Mouse (Mus musculus) heart, postnatal 10 days (tissue): ENCODE results near the gene Cd300lg. TPM values are rescaled to one million over a fixed set of nuclear protein-coding genes. Genes with fewer than 3 reads are reported as not detected.
A peak's percentile ranks its signal among the peaks of the same experiment; 100 is the strongest.

Experiments used
- DNase-seq, 2 experiments: peaks; one replicate each; pipeline ENCODE4 v3.0.0; 2021
- intact Hi-C: fragments of 180-260 bp; cut with DNase I; formaldehyde crosslinking; loops from one replicate; pipeline ENCODE4 v1.15.1; 2025
- total RNA-seq, 2 experiments: library from RNA; stranded (reverse); gene quantifications; 2 replicates each; pipeline ENCODE4 v1.2.3; 2021

Cd300lg gene
- total RNA-seq, 2 experiments from 2014 or later = 64.4 to 75.9 TPM

DNA sequence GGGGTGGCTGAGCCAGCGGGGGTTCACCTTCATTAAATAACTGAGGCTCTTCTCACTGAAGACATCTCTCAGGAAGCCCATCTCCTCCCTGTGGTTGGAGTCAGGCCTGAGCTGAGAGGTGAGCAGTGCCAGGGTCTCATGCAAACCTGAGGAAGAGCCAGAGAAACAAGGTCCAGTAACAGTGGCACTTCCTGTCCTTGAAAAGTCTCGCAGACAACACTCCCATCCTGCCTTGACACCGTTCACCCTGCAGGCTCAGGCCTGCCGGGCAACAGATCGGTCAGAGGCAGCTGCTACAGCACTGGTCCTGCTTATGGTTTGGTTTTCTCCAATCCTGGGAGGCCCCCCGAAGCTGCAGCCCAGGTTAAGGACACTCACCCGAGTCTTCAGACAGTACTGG lies 16.0 kb upstream of the Cd300lg start:
- intact Hi-C loops = no loop called here
- DNase-seq = no peak

DNA sequence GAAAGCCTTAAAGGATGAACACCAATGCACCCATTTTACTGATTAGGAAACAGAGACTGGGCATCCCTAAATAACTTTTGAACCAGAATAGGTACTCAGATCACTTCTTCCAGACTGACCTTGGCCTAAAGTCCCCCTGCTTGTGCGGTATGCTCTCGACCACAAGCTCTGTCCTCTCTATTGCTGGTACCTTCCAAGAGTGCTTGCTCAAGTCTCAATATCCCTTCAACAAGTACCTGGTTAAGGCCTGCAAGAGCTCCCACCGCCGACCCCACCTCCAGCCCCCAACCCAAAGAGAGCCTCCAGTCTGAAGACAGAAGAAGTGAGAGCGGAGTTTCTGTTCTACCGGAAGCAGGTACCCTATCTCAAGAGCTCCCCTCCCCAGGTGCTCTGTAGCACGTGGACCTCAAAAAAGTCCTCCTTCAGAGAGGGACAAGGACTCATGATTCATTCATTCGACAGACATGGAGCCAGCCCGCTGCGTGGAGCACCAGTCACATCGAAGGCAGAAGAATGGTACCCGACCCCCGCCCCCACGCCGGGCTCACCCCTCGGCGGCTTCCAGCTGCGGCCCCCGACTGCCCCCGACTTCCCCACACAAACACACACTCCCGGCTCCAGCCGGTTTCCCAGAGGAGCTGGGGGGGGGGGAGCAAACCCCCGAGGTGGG lies 15.2 kb upstream of the Cd300lg start:
- intact Hi-C loops = no loop called here
- DNase-seq = no peak

DNA sequence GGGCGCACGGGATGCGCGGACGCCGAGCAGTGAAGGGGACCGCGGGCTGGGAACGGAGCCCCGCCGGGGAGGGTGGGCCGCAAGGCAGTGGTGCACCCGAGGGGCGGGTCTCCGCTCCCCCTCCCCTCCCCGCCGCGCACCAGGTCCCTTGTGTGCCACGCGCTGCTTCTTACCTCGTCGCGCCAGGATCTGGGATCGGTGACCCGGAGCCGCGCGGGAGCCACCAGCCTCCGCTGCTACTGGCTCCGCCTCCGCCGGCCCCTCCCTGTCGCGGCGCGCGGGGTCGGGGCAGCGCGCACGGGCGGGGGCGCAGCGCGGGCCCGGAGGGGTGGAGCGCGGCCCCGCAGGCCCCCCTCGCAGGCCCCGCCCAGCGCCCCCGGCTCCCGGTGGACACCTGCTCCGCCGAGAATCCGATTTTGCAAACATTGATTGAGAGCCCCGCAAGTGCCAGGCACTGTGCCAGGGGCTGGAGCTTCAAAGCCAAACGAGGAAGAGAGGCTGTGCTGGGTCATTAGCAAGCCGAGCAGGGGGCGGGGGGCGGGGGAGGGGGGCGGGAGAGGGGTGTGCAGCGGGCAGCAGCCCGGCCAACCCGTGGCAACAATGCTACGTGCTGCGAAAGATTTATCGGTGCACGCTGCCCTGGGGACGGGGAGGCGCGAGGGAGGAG lies 14.5 kb upstream of the Cd300lg start:
- intact Hi-C loops = no loop called here
- peak; percentile 69 to 71 for DNase-seq

DNA sequence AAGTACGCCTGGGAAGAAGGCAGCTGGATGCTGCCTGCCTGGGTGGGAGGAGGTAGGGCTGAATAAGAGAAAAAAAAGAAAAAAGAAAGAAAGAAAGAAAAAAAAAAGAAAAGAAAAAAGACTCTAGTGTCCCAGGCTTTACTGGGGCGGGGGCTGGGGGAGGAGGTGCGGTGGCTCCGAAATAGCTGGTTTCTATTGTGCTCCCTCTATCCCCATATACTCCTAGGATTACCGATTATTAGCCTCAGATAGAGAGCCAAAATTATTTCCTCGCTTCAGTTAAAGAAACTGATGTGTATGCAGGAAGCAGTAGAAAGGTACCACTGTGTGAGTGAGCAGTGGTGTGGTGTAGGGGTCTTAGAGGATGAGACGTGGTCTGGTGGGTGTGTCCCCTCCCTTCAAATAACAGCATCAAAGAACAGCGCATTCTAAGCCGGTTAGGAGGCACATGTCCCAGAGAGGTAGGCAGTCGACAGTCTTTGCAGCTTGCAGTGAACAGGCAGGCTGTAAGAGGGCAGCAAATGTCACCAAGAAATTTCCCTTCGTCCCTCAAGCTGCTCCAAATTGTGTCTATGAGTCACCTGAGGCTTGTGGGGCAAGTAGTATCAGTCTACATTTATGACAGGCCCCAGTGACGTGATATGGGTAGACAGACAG lies 13.8 kb upstream of the Cd300lg start:
- intact Hi-C loops = no loop called here
- no peak for DNase-seq

DNA sequence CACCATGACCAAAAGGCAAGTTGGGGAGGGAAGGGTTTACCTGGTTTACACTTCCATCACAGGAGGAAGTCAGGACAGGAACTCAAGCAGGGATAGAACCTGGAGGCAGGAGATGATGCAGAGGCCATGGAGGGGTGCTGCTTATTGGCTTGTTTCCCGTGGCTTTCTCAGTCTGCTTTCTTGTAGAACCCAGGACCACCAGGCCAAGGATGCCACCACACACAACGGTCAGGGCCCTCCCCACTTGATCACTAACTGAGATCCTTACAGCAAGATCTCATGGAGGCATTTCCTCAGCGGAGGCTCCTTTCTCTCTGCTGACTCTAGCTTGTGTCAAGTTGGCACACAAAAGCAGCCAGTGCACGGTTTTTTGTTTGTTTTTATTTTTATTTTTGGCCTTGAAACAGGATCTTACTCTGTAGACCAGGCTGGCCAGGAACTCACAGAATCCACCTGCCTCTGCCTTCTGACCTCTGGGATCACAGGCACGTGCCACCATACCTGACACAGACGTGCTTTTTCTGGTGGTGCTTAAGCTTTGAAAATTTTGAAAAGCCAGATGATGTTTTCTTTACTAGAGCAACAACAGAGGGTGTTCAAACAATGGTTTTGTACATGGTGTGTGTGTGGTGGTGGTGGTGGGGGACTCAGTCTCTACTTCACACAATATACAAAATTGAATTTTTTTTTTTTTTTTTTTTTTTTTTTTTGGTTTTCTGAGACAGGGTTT lies 13.1 kb upstream of the Cd300lg start, which contains the start of gene Mpp3:
Gene Mpp3 (minus strand): TSS at position 375 of the 730 bp plus-strand sequence.
- intact Hi-C loops = no loop called here
- no peak for DNase-seq

DNA sequence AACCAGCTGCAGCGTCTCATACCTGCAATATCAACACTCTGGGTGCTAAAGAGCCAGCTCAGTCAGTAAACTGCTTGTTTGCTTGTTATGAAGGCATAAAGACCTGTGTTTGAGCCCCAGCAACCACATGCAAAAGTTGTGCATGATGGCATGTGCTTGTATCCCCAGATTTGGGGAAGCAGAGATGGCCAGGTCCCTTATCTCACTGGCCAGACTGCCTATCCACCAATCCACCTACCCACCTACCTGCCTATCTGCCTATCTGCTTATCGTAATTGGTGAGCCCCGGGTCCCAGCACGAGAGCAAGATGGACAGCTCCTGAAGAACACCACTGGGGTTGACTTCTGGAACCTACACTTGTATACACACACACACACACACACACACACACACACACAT lies 12.0 kb upstream of the Cd300lg start:
- intact Hi-C loops = no loop called here
- no peak for DNase-seq

DNA sequence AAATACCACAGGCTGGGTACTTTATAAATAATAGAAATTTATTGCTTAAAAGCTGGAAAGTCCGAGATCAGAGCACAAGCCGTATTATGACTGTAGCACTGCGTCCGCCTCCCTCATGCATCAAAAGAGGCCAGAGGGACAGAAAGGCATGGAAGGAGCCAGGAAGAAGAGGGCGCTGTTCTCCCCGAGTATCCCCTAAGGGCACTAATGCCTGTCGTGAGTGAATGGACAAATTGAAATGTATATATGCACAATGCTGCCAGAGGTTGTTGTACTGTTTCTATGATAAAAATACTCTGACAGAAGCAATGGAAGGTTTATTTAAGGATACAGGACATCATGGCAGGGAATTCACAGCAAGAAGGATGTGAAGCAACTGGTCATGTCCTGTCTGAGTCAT lies 11.3 kb upstream of the Cd300lg start:
- intact Hi-C loops = no loop called here
- DNase-seq = no peak

DNA sequence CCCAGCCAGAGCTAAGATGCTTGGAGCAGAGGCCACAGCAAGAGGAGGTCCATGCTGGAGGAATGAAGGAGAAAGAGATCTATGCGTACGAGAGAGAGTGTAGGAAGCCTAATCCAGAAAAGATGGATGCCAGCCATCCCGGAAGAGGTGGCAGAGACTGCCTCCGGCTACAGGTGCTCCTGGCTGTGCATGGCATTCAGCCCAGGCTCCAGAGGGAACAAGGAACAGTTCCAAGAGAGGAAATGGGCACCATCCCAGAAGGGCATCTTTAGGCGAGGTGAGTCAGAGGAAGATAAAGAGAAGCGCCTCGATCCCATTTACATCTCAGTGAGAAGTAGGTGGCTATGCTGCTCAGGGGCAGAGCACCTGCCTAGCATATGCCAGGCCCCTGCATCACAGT lies 10.2 kb upstream of the Cd300lg start:
- no peak for DNase-seq
- intact Hi-C loops = no loop called here

DNA sequence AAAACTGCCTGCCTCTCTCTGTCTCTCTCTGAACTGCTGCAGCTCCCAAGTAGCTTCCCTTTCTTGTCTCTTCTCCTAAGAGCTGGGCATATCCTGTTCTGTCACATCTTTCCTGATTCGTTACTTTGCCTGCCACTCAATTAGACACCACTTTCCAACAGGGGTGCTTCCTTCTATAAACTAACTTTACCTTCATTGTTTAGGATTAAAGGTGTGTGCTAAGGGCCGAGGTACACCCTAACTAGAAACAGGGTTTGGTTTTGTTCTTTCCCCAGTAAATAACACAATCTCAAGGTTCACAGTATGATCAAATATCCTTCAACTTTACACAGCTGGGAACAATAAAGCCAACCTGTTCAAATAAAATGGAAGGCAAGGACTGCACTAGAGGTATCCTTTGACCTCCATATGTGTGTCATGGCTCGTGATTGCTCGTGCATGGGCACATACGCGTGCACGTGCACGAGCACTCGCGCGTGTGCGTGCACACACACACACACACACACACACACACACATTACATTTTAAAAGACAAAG lies 8.2 kb upstream of the Cd300lg start:
- no peak for DNase-seq
- intact Hi-C loops = no loop called here

DNA sequence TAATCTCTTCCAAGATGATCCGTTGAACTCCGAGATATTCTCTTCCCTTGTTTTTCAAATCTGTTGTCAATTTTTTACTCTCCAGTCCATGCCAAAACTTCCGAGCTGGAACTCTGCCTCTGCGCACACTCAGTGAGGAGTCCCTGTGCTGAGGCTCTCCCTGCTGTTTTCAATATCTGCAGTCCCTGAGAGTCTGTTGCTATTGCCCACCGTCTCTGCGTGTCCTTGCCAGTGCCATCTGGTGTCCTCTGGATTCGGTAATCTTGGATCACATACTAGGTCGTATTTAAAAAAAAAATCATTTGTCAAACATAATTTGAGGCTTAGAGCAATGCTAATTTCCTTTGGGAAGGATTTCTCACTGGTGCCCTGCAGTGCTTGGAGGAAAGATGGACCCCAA lies 6.4 kb upstream of the Cd300lg start:
- no peak for DNase-seq
- intact Hi-C loops = no loop called here

DNA sequence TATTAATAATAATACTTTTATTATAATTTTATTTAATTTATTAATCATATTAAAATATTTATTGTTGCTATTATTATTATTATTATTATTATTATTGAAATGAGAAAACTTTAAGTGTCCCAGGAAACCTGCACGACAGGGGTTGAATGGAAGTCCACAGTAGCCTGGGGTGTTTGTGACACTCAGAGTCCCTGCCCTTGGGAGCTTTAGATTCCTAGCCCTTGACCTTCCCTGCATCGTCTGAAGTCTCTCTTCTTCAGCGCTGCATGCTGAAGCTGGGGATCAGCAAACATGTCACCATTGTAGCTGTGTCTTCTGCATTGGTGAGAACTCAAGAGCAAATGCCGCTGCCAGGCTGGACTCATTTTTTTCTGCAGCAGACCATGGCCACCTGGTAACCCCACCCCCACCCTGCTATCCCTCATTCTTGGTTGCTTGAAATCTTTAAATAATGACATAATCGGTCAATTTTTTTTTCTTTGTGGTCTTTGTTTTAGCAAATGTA lies 5.8 kb upstream of the Cd300lg start:
- DNase-seq = no peak
- intact Hi-C loops = no loop called here

DNA sequence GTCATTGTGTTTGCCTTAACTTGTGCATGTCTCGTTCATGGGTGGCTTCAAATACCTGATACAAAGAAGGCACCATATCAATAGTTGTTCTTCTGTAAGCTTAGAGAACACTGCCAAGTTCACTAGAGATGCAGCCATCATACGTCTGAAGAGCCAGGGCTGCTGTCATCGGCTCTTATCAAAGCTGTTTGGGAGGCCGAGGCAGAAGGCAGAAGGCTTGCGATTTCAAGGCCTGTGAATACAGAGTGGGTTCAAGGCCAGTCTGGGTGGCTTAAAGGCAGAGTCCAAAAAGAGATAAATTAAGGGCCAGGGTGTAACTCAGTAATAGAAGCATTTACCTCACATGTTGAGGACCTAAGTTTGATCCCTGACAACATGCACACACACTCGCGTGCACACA lies 5.0 kb upstream of the Cd300lg start:
- DNase-seq = no peak
- intact Hi-C loops = no loop called here

DNA sequence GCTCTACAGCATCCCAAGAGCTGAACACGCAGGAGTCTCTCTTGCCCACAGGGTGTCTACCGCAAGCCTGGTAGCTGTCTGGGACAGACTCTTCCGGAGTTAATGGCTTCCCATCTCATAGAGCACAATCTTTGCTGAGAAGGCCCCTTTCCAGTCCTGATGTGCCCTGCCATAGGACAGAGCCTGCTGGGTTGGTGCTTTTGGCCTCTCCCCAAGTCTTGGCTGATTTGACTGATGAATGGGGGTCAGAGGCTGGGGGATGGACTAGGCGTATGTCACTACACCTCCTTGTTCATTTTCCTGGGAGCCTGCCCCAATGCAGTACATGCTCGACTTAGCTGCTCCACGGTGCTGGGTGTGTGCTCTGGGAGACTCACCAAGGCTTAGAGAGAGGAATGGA lies 3.5 kb upstream of the Cd300lg start:
- DNase-seq = no peak
- intact Hi-C loops = no loop called here

DNA sequence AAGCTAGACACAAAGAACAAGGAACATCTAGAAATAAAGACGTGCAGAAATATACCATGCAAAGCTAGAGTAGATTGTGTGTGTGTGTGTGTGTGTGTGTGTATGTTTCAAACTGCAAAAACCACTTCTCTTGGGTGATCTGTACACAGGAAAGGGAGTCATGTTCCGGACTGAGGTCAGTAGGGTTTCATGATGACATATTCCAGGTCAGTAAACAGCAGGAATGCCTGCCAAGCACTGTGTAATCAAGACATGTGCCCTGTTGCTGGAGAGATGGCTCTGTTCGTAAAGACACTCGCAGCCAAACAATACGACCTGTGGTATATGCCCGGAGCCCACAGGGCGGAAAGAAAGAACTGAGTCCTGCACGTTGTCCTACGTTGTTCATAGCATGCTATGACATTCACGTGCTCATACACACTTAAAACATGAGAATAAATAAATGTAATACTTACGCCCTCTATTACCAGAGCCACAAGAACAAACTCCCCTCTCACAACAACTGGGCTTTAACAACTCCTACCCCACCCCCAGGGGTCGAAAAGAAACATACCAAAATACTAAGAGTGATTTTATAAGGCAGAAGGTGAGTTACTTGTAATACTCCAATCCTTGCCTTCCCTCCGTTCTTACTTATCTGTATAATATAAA lies 1.7 kb upstream of the Cd300lg start:
- peak in 1 of 2 experiments; percentile 40 for DNase-seq
- intact Hi-C loops = loop anchor here (1.0 to 5.0 kb wide), 2 partner anchors 53 to 122 kb away; no protein-coding TSS in a partner anchor

DNA sequence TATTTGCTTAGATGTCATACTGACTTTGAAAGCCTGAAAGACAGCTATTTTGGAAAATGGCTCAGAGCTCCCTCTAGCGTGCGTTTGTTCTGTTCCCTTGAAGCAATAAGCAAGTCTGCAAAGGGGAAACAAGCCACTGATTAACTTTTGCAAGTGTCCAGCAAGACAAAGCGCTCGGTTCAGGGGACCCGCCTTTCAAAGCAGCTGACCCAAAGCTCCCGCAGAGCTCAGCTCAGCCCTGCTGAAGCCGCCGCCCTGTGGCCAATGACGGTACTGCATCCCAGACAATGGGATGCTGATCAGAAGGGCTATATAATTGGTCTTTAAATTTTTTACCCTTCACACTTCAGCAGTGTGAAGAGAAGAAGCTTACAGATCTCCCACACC lies 1.2 kb upstream of the Cd300lg start:
- DNase-seq = peak; percentile 91 to 95
- intact Hi-C loops = loop anchor here (1.0 to 5.0 kb wide), 2 partner anchors 54 to 123 kb away; no protein-coding TSS in a partner anchor

DNA sequence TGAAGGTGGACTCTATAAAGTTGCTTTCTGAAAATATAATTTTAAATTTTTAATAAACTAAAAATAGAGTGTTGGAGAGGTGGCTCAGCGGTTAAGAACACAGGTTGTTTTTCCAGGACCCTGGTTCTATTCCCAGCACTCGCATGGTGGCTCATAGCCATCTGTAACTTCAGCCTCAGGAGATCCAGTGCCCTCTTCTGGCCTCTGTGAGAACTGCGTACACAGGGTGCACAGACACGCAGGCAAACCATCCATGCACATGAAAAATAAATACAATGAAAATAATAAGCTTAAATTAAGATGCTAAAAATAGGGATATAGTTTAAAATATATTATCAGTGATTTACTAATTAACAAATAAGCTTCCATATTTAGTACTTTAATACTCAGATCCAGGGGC lies 663 bp upstream of the Cd300lg start:
- intact Hi-C loops = loop anchor here (1.0 to 5.0 kb wide), 2 partner anchors 54 to 123 kb away; no protein-coding TSS in a partner anchor
- no peak for DNase-seq

DNA sequence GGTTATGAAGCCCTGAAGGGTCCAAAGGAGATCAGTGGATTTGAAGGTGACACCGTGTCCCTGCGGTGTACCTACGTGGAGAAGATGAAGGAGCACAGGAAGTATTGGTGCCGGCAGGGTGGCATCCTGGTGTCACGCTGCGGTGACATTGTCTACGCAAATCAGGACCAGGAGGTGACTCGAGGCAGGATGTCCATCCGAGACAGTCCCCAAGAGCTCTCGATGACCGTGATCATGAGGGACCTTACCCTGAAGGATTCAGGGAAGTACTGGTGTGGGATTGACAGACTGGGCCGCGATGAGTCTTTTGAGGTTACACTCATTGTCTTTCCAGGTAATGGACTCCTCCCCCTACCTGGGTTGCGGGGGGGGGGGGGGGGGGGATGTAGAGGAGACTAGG lies 1.7 kb downstream of the Cd300lg start:
- intact Hi-C loops = loop anchor here (5.0 kb wide), 1 partner anchor 126 kb away; no protein-coding TSS in a partner anchor
- no peak for DNase-seq

DNA sequence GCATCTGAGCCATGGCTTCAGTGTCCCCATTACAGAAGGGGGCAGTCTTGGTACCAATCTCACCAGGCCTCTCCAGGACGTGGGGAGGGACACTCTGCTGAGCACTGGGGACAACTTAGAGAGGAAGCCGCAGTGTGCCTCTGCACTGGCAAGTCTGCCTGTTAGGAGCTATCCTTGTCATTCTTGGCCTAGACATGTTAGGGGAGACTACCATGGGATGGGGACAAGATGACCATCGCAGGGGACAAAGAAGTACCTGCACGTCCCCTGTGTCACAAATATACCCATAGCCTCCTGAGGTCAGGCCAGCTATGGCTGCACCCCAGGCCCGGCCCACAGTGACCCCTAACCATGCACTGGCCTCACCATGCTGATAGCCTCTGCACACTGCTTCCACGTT lies 2.1 kb downstream of the Cd300lg start:
- intact Hi-C loops = loop anchor here (5.0 kb wide), 1 partner anchor 126 kb away; no protein-coding TSS in a partner anchor
- DNase-seq = no peak

DNA sequence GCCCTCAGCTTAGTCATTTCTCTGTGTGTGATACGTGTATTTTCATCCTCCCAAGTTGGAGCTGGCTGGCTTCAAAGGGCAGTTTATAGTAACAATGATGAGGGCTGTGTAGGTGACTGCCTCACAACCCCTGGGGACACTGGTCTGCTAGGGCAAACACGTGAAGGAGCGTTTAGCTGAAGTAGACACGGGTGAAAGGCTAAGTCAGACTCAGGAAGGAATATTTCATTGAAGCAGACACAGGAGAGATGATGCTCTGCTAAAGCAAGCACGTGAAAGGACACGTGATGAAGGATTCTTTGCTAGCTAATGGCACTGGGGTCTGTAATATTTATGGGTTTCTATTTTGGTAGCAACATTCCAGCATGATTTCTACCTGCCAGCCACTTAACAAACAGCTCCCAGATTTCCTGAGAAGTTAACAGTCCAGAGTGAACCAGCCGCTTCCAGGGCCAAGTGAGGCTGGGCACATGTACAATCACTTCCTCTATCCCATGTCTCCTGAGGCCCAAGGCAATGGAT lies 3.4 kb downstream of the Cd300lg start:
- intact Hi-C loops = loop anchor here (5.0 kb wide), 1 partner anchor 127 kb away; no protein-coding TSS in a partner anchor
- DNase-seq = no peak

DNA sequence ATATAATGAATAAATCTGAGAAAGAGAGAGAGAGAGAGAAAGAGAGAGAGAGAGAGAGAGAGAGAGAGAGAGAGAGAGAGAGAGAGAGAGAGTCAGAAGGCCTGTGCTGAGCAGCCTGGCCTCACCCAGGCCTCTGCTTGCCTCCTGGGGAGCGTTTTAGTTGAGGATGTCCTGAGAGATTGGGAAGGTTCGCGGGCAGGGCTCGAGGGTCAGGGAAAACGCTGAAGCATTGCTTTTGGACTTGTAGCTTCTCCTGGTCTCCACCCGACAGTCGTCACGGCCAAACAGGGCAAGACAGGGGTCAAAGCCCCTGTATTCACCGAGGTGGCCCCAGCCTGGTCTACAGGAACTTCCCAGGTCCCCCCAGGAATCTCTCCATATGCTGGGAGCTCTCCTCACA lies 5.3 kb downstream of the Cd300lg start:
- no peak for DNase-seq
- intact Hi-C loops = no loop called here
